Mouse (Mus musculus): ENCODE data around the gene Gm281.

DNA sequence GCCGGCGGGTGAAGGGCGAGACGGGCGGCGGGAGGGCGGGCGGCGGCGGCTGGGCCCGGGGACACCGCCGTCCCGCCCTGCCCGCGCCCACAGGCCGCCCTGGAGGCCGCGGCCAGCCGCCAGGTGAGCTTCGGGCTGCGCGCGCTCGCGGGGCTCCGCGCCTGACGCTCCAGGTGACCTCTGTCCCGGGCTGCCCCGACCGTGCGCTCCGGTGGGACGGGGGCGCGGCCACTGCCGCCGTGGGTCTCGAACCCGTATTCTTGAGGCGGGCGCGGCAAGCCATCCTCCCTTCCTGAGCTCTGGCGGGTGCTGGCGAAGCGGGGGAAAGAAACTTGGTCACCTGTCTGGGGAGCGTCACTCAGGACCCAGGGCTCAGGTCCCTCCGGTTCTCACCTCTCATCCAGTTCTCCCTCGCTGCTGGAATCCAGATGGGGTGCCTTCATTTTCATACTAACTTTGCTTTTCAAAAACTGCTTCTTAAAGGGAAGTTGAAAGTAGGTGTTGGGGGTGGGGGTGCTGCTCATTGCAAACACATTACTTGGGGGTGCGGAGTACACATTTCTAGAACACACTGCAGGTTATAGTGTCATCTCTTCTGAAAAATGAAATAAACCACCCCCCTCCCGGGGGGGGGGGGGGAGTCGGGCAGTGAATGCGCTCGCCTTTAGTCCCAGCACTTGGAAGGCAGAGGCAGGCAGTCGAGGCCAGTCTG lies 47.3 kb upstream of the Gm281 start, which contains the start of the genes Atxn7 and Thoc7:
- TF ChIP-seq POLR2A (IDR thresholded peaks at IDR 0.05; ENCODE audit: borderline replicate concordance, control insufficient read depth, low read depth, low read length) (peak; percentile 12; the same call in 1 of the 2 replicates), CTCF (IDR thresholded peaks at IDR 0.05; ENCODE audit: control insufficient read depth, insufficient read depth, low read length) (no peak)

Data from bone marrow, adult 2 months (tissue).